Mouse (Mus musculus) stomach, postnatal 0 days (tissue): ENCODE results near the gene Ano8.

Source experiments
- CTCF ChIP-seq: IDR thresholded peaks from 2 replicates; pipeline ENCODE4 v1.5.1; 2016; ENCODE audit warnings: antibody characterized with exemption, low read depth, mild to moderate bottlenecking, moderate library complexity
- EP300 ChIP-seq: optimal IDR thresholded peaks from 2 replicates; pipeline ENCODE3; 2016; ENCODE audit warnings: antibody characterized with exemption

DNA sequence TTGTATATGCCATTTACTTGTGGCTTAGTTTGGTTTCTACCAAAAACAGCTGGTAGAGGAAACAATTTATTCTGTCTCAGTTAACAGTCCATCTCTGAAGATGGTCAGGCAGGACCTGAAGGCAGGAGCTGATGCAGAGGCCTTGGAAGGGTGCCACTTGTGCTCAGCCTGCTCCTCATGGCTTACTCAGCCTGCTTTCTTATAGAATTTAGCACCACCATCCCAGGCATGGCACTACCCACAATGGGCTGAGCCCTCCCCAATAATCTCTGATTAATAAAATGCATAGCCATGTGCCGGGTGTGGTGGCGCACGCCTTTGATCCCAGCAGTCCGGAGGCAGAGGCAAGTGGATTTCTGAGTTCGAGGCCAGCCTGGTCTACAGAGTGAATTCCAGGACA lies 19.6 kb downstream of the Ano8 start:
- TF ChIP-seq EP300 (no peak), CTCF (no peak)
